Mouse (Mus musculus) brain, embryonic 14.5 days (tissue): ENCODE data around the gene H2-M10.5.

Experiments used
- CTCF ChIP-seq: fragments of 200-500 bp; IDR thresholded peaks from 2 replicates; pipeline ENCODE4 v1.5.1; 2012; ENCODE audit warnings: inconsistent platforms, mild to moderate bottlenecking, moderate library complexity, borderline replicate concordance; ENCODE audit not compliant: insufficient read depth, insufficient read length; ENCODE audit errors: extremely low read depth
- POLR2A ChIP-seq: fragments of 200-500 bp; IDR thresholded peaks from 2 replicates; pipeline ENCODE4 v1.6.1; 2012; ENCODE audit warnings: mild to moderate bottlenecking, inconsistent platforms, borderline replicate concordance; ENCODE audit not compliant: poor library complexity, insufficient read depth, insufficient read length, severe bottlenecking; ENCODE audit errors: extremely low read depth

GRCm38 (mm10) chr17:36763816-36764215 is 8.9 kb upstream of the H2-M10.5 start:
- TF ChIP-seq POLR2A, result no peak
- TF ChIP-seq CTCF, result no peak
